Mouse (Mus musculus): ENCODE results near the gene Gm26741. TPM values are rescaled to one million over a fixed set of nuclear protein-coding genes. Genes with fewer than 3 reads are reported as not detected.

The Gm26741 gene
- not detected for total RNA-seq (2023)

DNA sequence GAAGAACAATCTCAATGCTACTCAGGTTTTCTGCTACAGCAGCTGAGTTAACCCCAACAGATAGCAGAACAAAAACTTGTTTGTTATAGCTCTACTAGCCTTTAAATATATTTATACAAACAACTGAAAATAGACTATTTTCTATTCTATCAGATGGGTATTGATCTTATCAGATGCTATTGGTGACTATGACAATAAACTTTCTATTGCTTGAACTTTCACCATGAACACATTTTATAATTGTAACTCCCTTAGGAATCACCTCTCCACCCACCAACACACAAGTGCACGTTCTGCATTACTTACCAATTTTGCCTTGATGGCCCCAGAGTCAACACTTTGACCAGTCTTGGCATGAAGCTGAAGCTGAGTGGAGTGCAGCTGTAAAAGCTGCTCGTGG is at the start of gene Gm26741:
TSS of gene Gm26741 (plus strand) at position 301 of the 400 bp plus-strand sequence.

DNA sequence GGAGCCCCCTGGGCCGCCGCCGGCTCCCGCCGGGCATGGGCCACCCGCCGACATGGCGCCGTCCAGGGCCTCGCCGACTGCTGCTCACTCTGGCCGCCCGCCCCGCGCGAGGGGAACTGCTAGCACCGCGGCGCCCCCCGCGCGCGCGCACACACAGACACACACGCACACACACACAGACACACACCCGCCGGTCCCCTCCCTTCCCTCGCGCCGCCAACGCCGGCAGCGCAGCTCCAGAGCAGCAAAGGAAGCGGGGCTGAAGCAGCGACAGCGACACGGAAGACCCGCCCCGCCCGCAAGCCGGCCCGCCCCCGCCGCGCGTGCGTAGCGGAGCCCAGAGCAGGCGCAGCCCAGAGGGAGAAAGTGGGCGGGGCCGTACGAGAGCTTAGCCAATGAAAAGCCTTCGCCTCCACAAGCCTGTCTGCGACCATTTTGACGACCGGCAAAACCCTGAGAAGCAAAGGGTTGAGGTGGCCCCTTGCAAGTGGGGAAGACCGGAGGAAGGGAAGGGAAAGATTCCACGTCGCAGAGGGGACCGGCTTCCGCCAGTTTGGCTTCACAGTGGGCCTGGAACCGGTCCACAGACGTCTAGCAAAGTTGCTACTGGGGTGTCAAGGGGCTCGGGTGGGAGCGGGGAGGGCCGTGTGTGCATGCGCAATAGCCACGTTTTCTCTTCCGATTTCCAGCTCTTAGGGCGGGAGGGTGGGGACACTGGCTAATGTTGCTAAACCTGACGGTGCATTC is 23.5 kb downstream of the Gm26741 start, which contains the start of gene Gopc:
TSS of gene Gopc (minus strand) at position 280 of the 747 bp plus-strand sequence.

DNA sequence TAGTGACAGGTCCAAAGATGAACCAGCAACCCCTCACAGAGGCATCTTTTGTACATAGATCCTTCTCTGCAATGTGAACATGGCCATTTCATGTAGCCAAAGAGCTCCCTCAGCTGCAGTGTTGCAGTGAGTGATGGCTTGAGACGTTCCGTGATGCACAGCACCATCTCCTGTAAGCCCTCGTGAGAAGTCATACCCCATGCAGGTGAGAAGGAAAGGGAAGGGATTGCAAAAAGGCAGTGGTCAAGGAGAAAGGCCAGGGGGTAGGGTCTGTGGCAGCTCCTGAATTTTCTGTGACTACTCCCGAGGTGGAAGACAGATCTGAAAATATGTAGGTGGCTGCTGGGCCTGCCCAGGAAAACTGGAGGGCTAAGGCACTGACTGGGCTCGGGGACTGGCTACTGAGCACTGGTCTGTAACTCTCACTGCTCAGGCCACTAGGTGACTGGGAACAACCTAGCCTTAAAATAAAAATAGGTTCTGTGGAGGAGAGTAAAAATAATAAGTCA is 30.4 kb downstream of the Gm26741 start, which contains the start of gene Nepn:
TSS of gene Nepn (plus strand) at position 51 of the 509 bp plus-strand sequence.

Other genes with a start within 250 kb of the Gm26741 start
- not detected for gene Ros1, start 163.5 kb upstream of the Gm26741 start, total RNA-seq (2023)
- not detected for gene Dcbld1, start 125.1 kb upstream of the Gm26741 start, total RNA-seq (2023)
- gene Gopc, start 23.4 kb downstream of the Gm26741 start, total RNA-seq (2023): 19.9 TPM
- gene Nepn, start 30.2 kb downstream of the Gm26741 start, total RNA-seq (2023): not detected
- gene Nus1, start 58.8 kb downstream of the Gm26741 start, total RNA-seq (2023): 36.6 TPM

All from CD4-positive naive resting alpha-beta T cell, adult 57 days (primary cell).